Mouse (Mus musculus) embryonic facial prominence, embryonic 14.5 days (tissue): ENCODE data around the gene Emilin3. TPM values are rescaled to one million over a fixed set of nuclear protein-coding genes. Genes with fewer than 3 reads are reported as not detected.
A peak's percentile ranks its signal among the peaks of the same experiment; 100 is the strongest.

ENCODE experiments used
- ATAC-seq: fragments of 200-750 bp; cut with Nextera tagmentation; 2 replicates; pipeline ENCODE4 v1.8.0; 2017; ENCODE audit warnings: low read depth, moderate number of reproducible peaks, moderate TSS enrichment
- DNase-seq: peaks from one replicate; pipeline ENCODE4 v3.0.0-alpha.2; 2015; ENCODE audit warnings: low spot score
- H3K27ac ChIP-seq: fragments of 300-500 bp; sonication (generic); replicated peaks from 2 replicates; pipeline ENCODE4 v1.5.1; 2014; ENCODE audit warnings: low read depth, mild to moderate bottlenecking, low read length, moderate library complexity
- H3K27me3 ChIP-seq: fragments of 300-500 bp; sonication (generic); replicated peaks from 2 replicates; pipeline ENCODE4 v1.6.1; 2014; ENCODE audit warnings: low read length; ENCODE audit not compliant: control insufficient read depth, insufficient read depth
- H3K36me3 ChIP-seq: fragments of 300-500 bp; sonication (generic); 2 replicates; pipeline ENCODE4 v1.6.1; 2014; ENCODE audit warnings: low read length, mixed read lengths; ENCODE audit not compliant: control insufficient read depth, insufficient read depth
- H3K4me1 ChIP-seq: fragments of 300-500 bp; sonication (generic); 2 replicates; pipeline ENCODE4 v1.6.1; 2014; ENCODE audit warnings: antibody characterized with exemption, low read length; ENCODE audit not compliant: control insufficient read depth, insufficient read depth
- H3K4me2 ChIP-seq: fragments of 300-500 bp; sonication (generic); 2 replicates; pipeline ENCODE4 v1.6.1; 2014; ENCODE audit warnings: low read depth, mild to moderate bottlenecking, low read length, moderate library complexity, mixed read lengths
- H3K4me3 ChIP-seq: fragments of 300-500 bp; sonication (generic); 2 replicates; pipeline ENCODE4 v1.5.1; 2014; ENCODE audit warnings: low read depth, mild to moderate bottlenecking, low read length
- H3K9ac ChIP-seq: fragments of 300-500 bp; sonication (generic); 2 replicates; pipeline ENCODE4 v1.6.1; 2014; ENCODE audit warnings: low read depth, mild to moderate bottlenecking, low read length, moderate library complexity, mixed read lengths
- H3K9me3 ChIP-seq: fragments of 300-500 bp; sonication (generic); 2 replicates; pipeline ENCODE4 v1.6.1; 2016; ENCODE audit warnings: low read length; ENCODE audit not compliant: control insufficient read depth
- WGBS: fragments of 180-500 bp; shearing (Covaris S2); extraction: QIAGEN DNeasy Blood & Tissue Kit; methylation state at CpG from one replicate; pipeline ENCODE4 v1.1.7; 2014; 5-methylcytosine and 5-hydroxymethylcytosine counted together
- polyA plus RNA-seq: library from polyadenylated mRNA; unstranded; fragments of >200 nt; fragmentation: Nextera tagmentation; extraction: Ambion mirVana; gene quantifications from 2 replicates; pipeline ENCODE4 v1.2.1, GENCODE M21; 2014

Emilin3 gene
- polyA plus RNA-seq, 1 experiment from 2014 or later = 21.6 TPM

DNA sequence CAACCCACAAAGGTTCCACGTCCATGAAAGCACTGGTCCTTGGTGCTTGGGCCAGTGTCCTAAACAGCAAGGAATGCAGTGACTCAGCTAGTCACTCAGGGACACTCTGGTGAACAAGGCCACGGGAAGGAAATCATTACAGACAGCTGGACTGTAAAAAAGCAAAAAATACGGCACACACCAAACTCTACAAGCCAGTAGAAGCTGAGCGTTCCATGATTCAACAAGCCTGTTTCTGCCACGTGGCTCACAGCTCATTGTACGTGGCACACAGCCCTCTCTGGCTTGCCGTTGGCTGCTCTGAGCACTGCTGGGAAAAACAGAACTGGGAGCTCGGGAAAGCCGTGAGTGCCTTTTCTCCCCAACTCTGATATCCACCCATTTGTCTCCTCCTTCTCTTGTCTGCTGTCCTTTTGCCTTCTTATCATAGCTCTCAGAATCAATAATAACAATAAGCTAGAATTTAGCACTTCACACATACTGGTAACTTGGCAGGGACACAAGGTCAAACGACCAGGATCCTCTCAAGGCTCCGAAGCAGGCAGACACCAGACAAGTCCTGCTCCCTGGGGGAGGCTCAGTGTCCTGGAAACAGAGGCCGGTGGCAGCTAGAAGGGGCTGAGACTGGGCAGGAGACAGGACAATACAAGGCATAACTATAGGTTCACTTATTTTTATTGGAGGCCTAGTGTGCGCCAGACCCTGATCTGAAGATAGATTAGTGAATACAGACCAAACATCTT is 31.5 kb downstream of the Emilin3 start, which contains the start of gene Lpin3:
Gene Lpin3, plus strand, starts transcription at position 218 of the 743 bp plus-strand sequence.
- no peaks in the 10 kb centered on the region for H3K9me3 ChIP-seq
- WGBS = 63% methylated on average over 13 of the region's 13 CpGs
- DNase-seq (no peak), ATAC-seq (no peak)
- H3K4me1 ChIP-seq = no peaks in the 10 kb centered on the region
- no peak within 1 kb of the TSS for H3K27ac ChIP-seq
- no peaks in the 10 kb centered on the region for H3K36me3 ChIP-seq
- H3K4me3 ChIP-seq = no peak within 1 kb of the TSS
- H3K9ac ChIP-seq = no peak within 1 kb of the TSS
- no peaks in the 10 kb centered on the region for H3K27me3 ChIP-seq
- no peak within 1 kb of the TSS for H3K4me2 ChIP-seq

DNA sequence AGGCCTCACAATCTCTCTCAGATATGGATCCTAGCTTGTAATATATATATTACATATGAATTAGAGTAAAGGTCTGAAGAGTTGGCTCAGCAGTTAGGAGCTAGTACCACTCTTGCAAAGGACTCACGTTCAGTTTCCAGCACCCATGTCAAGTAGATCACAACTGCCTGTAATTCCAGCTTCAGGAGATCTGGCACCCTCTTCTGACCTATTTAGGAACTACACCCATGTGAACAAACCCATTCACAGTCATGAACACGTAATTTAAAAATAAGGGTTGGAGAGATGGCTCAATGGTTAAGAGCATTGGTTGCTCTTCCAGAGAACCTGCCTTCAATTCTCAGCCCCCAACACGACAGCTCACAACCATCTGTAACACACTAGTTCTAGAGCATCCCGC is 36.0 kb downstream of the Emilin3 start:
- H3K27ac ChIP-seq = no peak overlapping the region
- H3K9me3 ChIP-seq = no peaks in the 10 kb centered on the region
- ATAC-seq (no peak), DNase-seq (no peak)
- H3K4me2 ChIP-seq = no peak overlapping the region
- no peak overlapping the region for H3K9ac ChIP-seq
- no peaks in the 10 kb centered on the region for H3K36me3 ChIP-seq
- 87% methylated on average over 4 of the region's 4 CpGs for WGBS
- H3K4me3 ChIP-seq = no peak overlapping the region
- peaks cover 4% of the 10 kb centered on the region; the same call in 1 of the 2 replicates for H3K4me1 ChIP-seq
- no peaks in the 10 kb centered on the region for H3K27me3 ChIP-seq

DNA sequence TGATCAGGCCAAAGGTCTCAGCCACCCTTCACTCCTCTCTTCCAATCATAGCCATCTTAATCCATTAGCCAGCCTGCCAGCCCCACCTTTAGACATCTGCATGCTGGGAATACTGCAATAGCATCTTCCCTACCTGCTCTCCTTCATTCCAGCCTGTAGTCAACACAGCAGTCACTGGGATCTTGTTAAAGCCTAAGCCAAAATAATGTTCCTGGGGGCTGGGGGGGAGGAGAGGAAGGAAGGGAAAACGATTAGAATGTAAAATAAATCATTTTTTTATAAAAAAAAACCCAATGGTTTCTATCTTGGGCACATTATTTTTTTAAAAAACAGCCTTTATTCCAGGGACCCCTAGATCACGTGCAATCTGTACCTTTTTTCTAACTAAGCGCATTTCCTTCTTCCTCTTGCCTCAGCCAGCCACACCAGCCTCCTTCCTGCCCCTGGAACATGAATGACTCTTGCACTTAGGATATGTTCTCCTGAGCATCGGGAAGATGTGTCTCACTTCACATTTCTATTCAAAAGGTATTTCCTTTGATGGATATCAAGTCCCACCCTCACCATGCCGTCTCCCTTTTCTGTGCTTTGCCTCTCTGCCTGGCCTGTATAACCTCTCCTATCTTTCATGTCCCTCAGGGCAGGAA is 37.8 kb downstream of the Emilin3 start:
- Histone ChIP-seq H3K4me3 (no peak overlapping the region), H3K4me1 (peaks cover 4% of the 10 kb centered on the region; the same call in 1 of the 2 replicates), H3K9me3 (no peaks in the 10 kb centered on the region), H3K9ac (no peak overlapping the region), H3K27me3 (no peaks in the 10 kb centered on the region), H3K36me3 (no peaks in the 10 kb centered on the region), H3K4me2 (no peak overlapping the region), H3K27ac (no peak overlapping the region)
- DNase-seq = no peak
- WGBS = 74% methylated on average over 5 of the region's 5 CpGs
- ATAC-seq = no peak

DNA sequence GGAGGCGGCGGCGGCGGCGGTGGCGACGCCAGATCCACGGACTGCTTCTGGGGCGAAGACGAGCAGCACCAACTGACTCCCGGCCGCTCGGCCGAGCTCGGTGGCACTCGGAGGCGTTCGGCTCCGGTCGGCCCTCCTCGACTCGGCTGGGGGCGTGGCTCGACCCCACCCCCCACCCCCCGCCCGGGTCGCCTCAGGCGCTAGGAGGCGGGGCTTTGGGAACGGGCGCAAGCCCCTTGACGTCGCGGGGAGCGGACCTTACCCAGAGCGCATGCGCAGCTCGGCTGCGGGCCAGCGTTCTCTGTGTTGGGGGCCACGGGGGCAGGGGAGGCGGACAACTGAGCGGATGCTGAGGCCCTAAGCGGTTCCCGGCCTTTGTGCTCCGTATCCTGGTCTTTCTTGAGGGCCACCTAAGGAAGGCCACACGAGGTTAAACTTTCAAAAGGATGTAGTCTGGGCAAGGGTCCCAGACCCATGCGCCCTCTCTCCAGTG is 39.2 kb downstream of the Emilin3 start, which contains the start of gene Zhx3:
Gene Zhx3, minus strand, starts transcription at position 109 of the 493 bp plus-strand sequence.
- Histone ChIP-seq H3K27ac (peak within 1 kb of the TSS; percentile 98), H3K27me3 (no peaks in the 10 kb centered on the region), H3K9ac (peak within 1 kb of the TSS; percentile 99), H3K9me3 (no peaks in the 10 kb centered on the region), H3K4me3 (peak within 1 kb of the TSS; percentile 98), H3K36me3 (no peaks in the 10 kb centered on the region), H3K4me2 (peak within 1 kb of the TSS; percentile 68), H3K4me1 (peaks cover 4% of the 10 kb centered on the region; the same call in 1 of the 2 replicates)
- WGBS = 1% methylated on average over 18 of the region's 48 CpGs
- ATAC-seq = peak; percentile 98
- DNase-seq = peak; percentile 95

DNA sequence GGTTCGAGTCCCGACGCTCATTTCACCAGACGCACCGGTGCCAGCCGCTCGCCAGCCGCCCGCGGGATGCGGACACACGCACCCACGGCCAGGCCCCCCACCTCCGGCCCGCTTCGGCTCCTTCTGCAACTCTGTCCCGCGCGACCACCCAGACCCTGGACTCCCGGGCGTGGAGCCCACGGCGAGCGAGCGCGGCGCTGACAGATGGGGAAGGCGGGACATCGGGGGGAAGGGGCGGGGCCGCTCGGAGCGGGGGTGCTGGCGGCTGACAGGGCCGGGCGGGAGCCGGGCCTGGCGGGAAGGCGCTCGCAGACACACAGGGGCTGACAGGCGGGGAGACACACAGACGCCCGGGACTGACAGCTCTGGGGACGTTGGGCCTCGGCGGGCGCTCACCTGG is 39.7 kb downstream of the Emilin3 start:
- Histone ChIP-seq H3K9ac (peak overlapping the region; percentile 99), H3K36me3 (no peaks in the 10 kb centered on the region)
- 1% methylated on average over 15 of the region's 47 CpGs for WGBS

DNA sequence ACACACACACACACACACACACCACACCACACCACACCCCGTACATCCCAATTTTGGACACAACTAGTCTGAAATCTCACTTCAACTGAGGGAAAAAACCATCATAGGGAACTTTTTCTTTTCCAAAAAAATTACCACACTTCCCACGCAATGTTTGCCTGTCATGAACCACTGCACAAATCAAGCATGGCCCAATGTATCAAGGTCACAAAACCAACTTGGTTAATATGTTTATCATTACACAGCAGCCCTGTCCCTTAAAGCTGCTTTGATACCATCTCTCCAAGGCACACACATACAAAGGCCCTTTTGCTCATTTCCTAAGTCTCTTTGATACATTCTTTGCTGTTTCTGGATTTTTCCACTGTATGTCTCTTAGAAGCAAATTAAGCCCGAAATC is 40.8 kb downstream of the Emilin3 start:
- no peaks in the 10 kb centered on the region for H3K36me3 ChIP-seq
- DNase-seq (no peak), ATAC-seq (no peak)
- H3K4me2 ChIP-seq = peak overlapping the region; percentile 18; the same call in 1 of the 2 replicates
- 74% methylated on average over 3 of the region's 3 CpGs for WGBS
- peaks cover 4% of the 10 kb centered on the region; the same call in 1 of the 2 replicates for H3K4me1 ChIP-seq
- no peaks in the 10 kb centered on the region for H3K27me3 ChIP-seq
- H3K4me3 ChIP-seq = peak overlapping the region; percentile 15; the same call in 1 of the 2 replicates
- H3K27ac ChIP-seq = no peak overlapping the region
- no peaks in the 10 kb centered on the region for H3K9me3 ChIP-seq
- H3K9ac ChIP-seq = 0 out of 2 replicates have a peak overlapping the region, but pooled peaks have one; percentile 40

More for the DNA sequence above, 39.7 kb downstream of the Emilin3 start:
- Histone ChIP-seq H3K4me1 (peaks cover 4% of the 10 kb centered on the region; the same call in 1 of the 2 replicates), H3K9me3 (no peaks in the 10 kb centered on the region), H3K27ac (peak overlapping the region; percentile 98), H3K27me3 (no peaks in the 10 kb centered on the region), H3K4me2 (peak overlapping the region; percentile 68), H3K4me3 (peak overlapping the region; percentile 98)
- DNase-seq = peak; percentile 73
- peak; percentile 91 for ATAC-seq

DNA sequence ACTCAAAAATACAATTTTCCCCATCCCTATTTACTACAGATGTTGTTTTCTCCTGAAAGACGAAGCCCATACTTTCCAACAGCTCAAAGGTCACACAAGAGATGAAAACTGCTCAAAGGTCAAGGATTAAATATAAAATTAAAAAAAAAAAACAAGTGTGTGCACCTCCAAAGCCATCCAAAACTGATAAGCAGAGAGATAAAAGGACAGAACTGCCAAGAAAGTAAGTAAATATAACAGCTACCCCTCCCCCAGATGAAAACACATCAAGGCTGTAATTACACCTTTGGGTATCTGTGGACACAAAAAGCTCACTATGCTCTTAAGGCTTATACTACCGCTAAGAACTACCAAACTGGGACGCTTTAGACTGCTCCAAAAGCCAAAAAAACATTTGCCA is 42.7 kb downstream of the Emilin3 start:
- H3K4me2 ChIP-seq = no peak overlapping the region
- no peaks in the 10 kb centered on the region for H3K27me3 ChIP-seq
- 62% methylated on average over 3 of the region's 3 CpGs for WGBS
- ATAC-seq (no peak), DNase-seq (no peak)
- H3K36me3 ChIP-seq = no peaks in the 10 kb centered on the region
- H3K9me3 ChIP-seq = no peaks in the 10 kb centered on the region
- no peak overlapping the region for H3K27ac ChIP-seq
- H3K4me3 ChIP-seq = no peak overlapping the region
- peaks cover 4% of the 10 kb centered on the region; the same call in 1 of the 2 replicates for H3K4me1 ChIP-seq
- H3K9ac ChIP-seq = no peak overlapping the region

DNA sequence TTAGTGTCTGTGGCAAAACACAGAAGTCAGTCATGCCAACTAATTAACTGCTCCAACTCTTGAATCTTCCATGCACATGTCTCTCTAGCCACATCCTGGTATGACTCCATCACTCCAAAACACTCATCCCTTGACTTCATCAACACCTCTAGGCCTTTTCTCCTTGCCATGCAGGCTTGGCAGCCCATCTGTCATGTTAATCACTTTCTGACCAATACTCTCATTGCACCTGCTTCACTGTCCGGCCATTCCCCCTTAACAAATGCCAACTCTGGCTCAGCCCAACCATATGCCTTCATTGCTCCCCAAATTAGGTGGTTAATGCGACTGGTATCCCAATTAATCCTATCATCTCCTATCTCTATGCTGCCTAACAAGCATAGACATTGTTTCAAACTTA is 46.9 kb downstream of the Emilin3 start:
- ATAC-seq = no peak
- WGBS = 85% methylated on average over 2 of the region's 2 CpGs
- H3K27ac ChIP-seq = no peak overlapping the region
- no peaks in the 10 kb centered on the region for H3K4me1 ChIP-seq
- no peak overlapping the region for H3K9ac ChIP-seq
- no peaks in the 10 kb centered on the region for H3K36me3 ChIP-seq
- no peak for DNase-seq
- H3K9me3 ChIP-seq = no peaks in the 10 kb centered on the region
- H3K4me2 ChIP-seq = no peak overlapping the region
- no peaks in the 10 kb centered on the region for H3K27me3 ChIP-seq
- H3K4me3 ChIP-seq = no peak overlapping the region
